Mouse (Mus musculus) cerebellum, adult 18-20 months (tissue): ENCODE measurements around the gene Ophn1.

ENCODE experiments used
- DNase-seq, 2 experiments: peaks; one replicate each; pipeline ENCODE4 v3.0.0; 2021

The Ophn1 gene

GRCm38 (mm10) chrX:98774247-98774950 lies 116.4 kb downstream of the Ophn1 start:
- DNase-seq: no peak

- no peak for DNase-seq
These were observed 135.7 kb downstream of the Ophn1 start for GRCm38 (mm10) chrX:98755089-98755488.

GRCm38 (mm10) chrX:98751279-98751817 lies 139.5 kb downstream of the Ophn1 start:
- no peak for DNase-seq

GRCm38 (mm10) chrX:98736758-98737157 lies 154.1 kb downstream of the Ophn1 start:
- peak in 1 of 2 experiments; percentile 3 for DNase-seq

GRCm38 (mm10) chrX:98722991-98723390 lies 167.8 kb downstream of the Ophn1 start:
- no peak for DNase-seq

- DNase-seq: peak; percentile 4 to 6
These were observed 183.1 kb downstream of the Ophn1 start for GRCm38 (mm10) chrX:98707766-98708165.

GRCm38 (mm10) chrX:98701635-98702034 lies 189.2 kb downstream of the Ophn1 start:
- peak; percentile 59 to 65 for DNase-seq

GRCm38 (mm10) chrX:98682603-98683002 lies 208.2 kb downstream of the Ophn1 start:
- DNase-seq: no peak

- DNase-seq: no peak
These were observed 209.5 kb downstream of the Ophn1 start for GRCm38 (mm10) chrX:98681281-98681680.

- DNase-seq: no peak
These were observed 219.8 kb downstream of the Ophn1 start for GRCm38 (mm10) chrX:98670988-98671387.

GRCm38 (mm10) chrX:98651431-98651830 lies 239.4 kb downstream of the Ophn1 start:
- DNase-seq: no peak

- DNase-seq: no peak
These were observed 262.0 kb downstream of the Ophn1 start for GRCm38 (mm10) chrX:98628666-98629404.

- DNase-seq: peak; percentile 20 to 30
These were observed 272.0 kb downstream of the Ophn1 start for GRCm38 (mm10) chrX:98618865-98619264.

- DNase-seq: peak; percentile 19
These were observed 273.4 kb downstream of the Ophn1 start for GRCm38 (mm10) chrX:98617426-98617825.

GRCm38 (mm10) chrX:98574201-98574600 lies 316.6 kb downstream of the Ophn1 start:
- no peak for DNase-seq

GRCm38 (mm10) chrX:98546458-98546857 lies 344.4 kb downstream of the Ophn1 start:
- DNase-seq: no peak

- DNase-seq: no peak
These were observed 375.5 kb downstream of the Ophn1 start for GRCm38 (mm10) chrX:98515329-98515728.

- no peak for DNase-seq
These were observed 376.4 kb downstream of the Ophn1 start for GRCm38 (mm10) chrX:98514359-98514904.
